Mouse (Mus musculus) retina, postnatal 1 day (tissue): ENCODE data around the gene Zfp260.
A peak's percentile ranks its signal among the peaks of the same experiment; 100 is the strongest.

Experiments
- DNase-seq: peaks from one replicate; pipeline ENCODE4 v3.0.0-alpha.2; 2012

The Zfp260 gene

GRCm38 (mm10) chr7:30129900-30130299, 35.3 kb downstream of the Zfp260 start:
- DNase-seq, result no peak

DNA sequence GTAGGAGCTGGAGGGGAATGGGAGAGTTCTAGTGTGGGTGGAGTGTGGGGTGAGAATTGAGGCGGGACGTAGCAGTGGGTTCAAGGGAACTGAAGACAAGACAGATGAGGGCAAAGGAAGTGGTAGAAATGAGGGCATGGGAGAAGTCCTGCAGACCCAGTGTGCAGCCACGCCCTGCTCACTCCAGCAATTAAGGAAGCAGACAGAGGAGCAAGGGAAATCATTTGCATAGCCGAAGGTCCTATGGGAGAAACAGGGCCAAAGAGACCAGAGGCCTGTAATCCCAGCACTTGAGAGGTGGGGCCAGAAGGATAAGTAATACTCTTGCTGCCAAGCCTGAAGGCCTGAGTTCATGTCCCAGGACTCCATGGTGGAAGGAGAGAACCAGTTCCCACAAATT, 37.8 kb downstream of the Zfp260 start:
- DNase-seq, result no peak

GRCm38 (mm10) chr7:30136826-30137225, 42.2 kb downstream of the Zfp260 start:
- no peak for DNase-seq

DNA sequence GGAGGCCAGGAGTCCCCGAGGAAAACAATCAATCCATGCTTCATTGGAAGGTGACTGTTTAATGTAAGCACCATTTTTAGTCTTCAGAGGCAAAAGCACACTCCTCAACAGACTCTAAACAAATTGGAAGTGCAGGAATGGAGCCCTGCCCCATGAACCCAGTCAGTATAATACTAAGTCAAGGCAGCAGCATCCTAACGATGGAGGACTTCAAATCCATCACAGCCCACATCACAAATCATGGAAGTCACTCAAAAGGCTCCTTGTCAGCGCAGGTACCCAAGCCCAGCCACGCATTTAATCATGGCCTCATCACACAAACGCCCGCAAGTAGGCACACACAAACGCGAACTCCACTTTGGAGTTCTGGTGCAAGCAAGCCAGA, 48.6 kb downstream of the Zfp260 start:
- no peak for DNase-seq

GRCm38 (mm10) chr7:30143555-30144209, 49.1 kb downstream of the Zfp260 start:
- DNase-seq, result peak; percentile 96

GRCm38 (mm10) chr7:30147011-30147410, 52.4 kb downstream of the Zfp260 start:
- DNase-seq, result no peak

DNA sequence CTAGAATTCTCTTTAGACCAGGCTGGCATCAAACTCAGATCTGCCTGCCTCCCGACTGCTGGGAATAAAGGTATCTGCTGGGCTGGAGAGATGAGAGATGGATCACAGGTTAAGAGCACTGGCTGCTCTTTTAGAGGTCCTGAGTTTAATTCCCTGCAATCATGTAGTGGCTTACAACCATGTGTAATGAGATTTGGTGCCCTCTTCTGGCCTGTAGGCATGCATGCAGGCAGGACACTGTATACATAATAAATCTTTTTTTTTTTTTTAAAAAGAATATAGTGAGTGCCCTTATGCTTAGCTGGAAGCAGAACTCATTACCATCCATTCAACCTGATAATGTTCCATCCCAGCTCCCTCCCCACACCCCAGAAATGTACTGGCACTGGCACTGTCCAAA, 59.5 kb downstream of the Zfp260 start:
- DNase-seq, result no peak

DNA sequence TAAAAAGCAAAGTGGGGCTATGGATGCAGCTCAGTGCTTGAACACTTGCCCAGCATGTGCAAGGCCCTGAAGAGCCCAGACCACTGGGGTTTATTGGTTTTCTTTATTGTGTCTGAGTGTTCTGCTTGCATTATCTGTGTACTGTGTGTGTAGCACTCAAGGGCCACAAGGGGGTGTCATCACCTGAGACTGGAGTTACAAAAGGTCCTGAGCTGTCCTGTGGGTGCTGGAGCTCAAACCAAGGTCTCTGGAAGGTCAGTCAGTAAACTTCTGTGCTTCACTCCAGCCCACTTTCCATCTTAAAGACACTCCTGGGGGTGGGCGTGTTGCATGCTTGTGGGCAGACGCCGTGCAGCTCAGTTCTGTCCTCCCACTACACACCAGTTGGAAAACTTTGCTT, 60.9 kb downstream of the Zfp260 start:
- no peak for DNase-seq
